ENCODE assay signal across 20 mouse cellular contexts in the genomic region with DNA sequence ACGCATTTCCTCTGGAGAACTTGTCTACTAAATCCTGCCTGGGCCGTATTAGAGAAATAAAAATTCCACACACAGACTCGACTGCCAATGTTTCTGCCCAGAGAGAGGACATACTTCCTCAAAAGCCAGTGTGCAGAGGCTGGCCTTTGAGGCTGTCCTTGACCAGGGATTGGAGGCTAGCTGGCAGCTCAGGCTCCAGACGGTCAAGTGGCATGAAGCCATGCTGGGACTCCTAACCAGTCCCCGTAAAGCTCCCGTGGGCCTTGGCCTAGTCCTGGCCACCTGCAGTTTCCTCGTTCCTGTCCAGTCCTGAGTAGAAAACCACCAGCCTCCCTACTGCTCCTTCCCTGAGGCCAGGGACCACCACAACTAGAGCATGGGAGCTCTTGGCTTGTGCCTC.
DNase-seq lines count a peak whose midpoint lies in the region; ATAC-seq and TF ChIP-seq lines count a peak whose summit lies in the region.
"Had no signal": no experiment of that assay in that cellular context is flagged by ENCODE, and none has a peak within 500 bp of the region (broad histone marks: within the 10 kb centered on the region; RNA-seq: fewer than 3 reads in every experiment).

No protein-coding gene starts in this region.

- peak overlapping the region; percentile 72; the same call in 1 of the 2 replicates for H3K27ac ChIP-seq in hindbrain, embryonic 13.5 days
- H3K27ac ChIP-seq in hindbrain, embryonic 12.5 days: no peak overlapping the region
- H3K27ac ChIP-seq in midbrain, postnatal 0 days (ENCODE audit: low read depth, low read length): peak overlapping the region; percentile 32; the same call in 1 of the 2 replicates
- no peak overlapping the region for H3K27ac ChIP-seq in midbrain, embryonic 10.5 days (replicated peaks)
- peak overlapping the region; percentile 36; the same call in 1 of the 2 replicates for H3K27ac ChIP-seq in hindbrain, embryonic 16.5 days (ENCODE audit: low read depth, low read length)
- H3K27ac ChIP-seq in forebrain, embryonic 12.5 days: no peak overlapping the region
- H3K27ac ChIP-seq: heart, embryonic 15.5 days; limb, embryonic 15.5 days; neural tube, embryonic 12.5 days had no signal

- 66% methylated on average over 7 of the region's 7 CpGs for WGBS in hindbrain, embryonic 13.5 days
- 73% methylated on average over 7 of the region's 7 CpGs for WGBS in hindbrain, embryonic 12.5 days
- 60% methylated on average over 7 of the region's 7 CpGs for WGBS in midbrain, postnatal 0 days
- 77% methylated on average over 7 of the region's 7 CpGs for WGBS in midbrain, embryonic 10.5 days
- WGBS in hindbrain, embryonic 16.5 days: 57% methylated on average over 7 of the region's 7 CpGs
- WGBS in forebrain, embryonic 12.5 days: 78% methylated on average over 7 of the region's 7 CpGs

- ATAC-seq in hindbrain, embryonic 13.5 days (ENCODE audit: low FRiP score): no peak
- ATAC-seq in hindbrain, embryonic 12.5 days (ENCODE audit: low FRiP score): no peak
- ATAC-seq in midbrain, postnatal 0 days (ENCODE audit: low FRiP score): no peak
- ATAC-seq in hindbrain, embryonic 16.5 days: no peak
- ATAC-seq in forebrain, embryonic 12.5 days (ENCODE audit: low FRiP score): no peak
- ATAC-seq: CD4-positive, CD25-positive, alpha-beta regulatory T cell, adult 4 months; forebrain, embryonic 15.5 days; liver, postnatal 0 days; midbrain, embryonic 13.5 days had no signal

- H3K27me3 ChIP-seq in hindbrain, embryonic 13.5 days: 0 out of 2 replicates have a peak, but pooled peaks cover 13% of the 10 kb centered on the region
- 0 out of 2 replicates have a peak, but pooled peaks cover 2% of the 10 kb centered on the region for H3K27me3 ChIP-seq in hindbrain, embryonic 12.5 days
- no peaks in the 10 kb centered on the region for H3K27me3 ChIP-seq in midbrain, postnatal 0 days (ENCODE audit: insufficient read depth, low read length)
- no peaks in the 10 kb centered on the region; the same call in 1 of the 2 replicates for H3K27me3 ChIP-seq in midbrain, embryonic 10.5 days (ENCODE audit: low read depth, poor library complexity, severe bottlenecking)
- no peaks in the 10 kb centered on the region for H3K27me3 ChIP-seq in hindbrain, embryonic 16.5 days (replicated peaks; ENCODE audit: control insufficient read depth, insufficient read depth, low read length)
- 0 out of 2 replicates have a peak, but pooled peaks cover 10% of the 10 kb centered on the region for H3K27me3 ChIP-seq in forebrain, embryonic 12.5 days
- H3K27me3 ChIP-seq: forebrain, embryonic 15.5 days; midbrain, embryonic 13.5 days; neural tube, embryonic 12.5 days had no signal

- intact Hi-C loops in gastrocnemius, postnatal 36 days (cut with DNase I): no loop called here

- H3K36me3 ChIP-seq in hindbrain, embryonic 13.5 days: no peaks in the 10 kb centered on the region
- H3K36me3 ChIP-seq in hindbrain, embryonic 12.5 days: no peaks in the 10 kb centered on the region
- no peaks in the 10 kb centered on the region for H3K36me3 ChIP-seq in midbrain, postnatal 0 days (ENCODE audit: insufficient read depth, low read length)
- H3K36me3 ChIP-seq in midbrain, embryonic 10.5 days: no peaks in the 10 kb centered on the region
- H3K36me3 ChIP-seq in hindbrain, embryonic 16.5 days (ENCODE audit: control insufficient read depth, insufficient read depth, low read length): no peaks in the 10 kb centered on the region
- no peaks in the 10 kb centered on the region for H3K36me3 ChIP-seq in forebrain, embryonic 12.5 days (replicated peaks)
- H3K36me3 ChIP-seq: forebrain, embryonic 15.5 days; heart, embryonic 15.5 days; limb, embryonic 15.5 days; midbrain, embryonic 13.5 days; neural tube, embryonic 12.5 days had no signal

- no peak overlapping the region for H3K4me3 ChIP-seq in hindbrain, embryonic 13.5 days
- H3K4me3 ChIP-seq in hindbrain, embryonic 12.5 days: no peak overlapping the region
- no peak overlapping the region for H3K4me3 ChIP-seq in midbrain, postnatal 0 days (ENCODE audit: low read depth, low read length)
- no peak overlapping the region for H3K4me3 ChIP-seq in midbrain, embryonic 10.5 days
- H3K4me3 ChIP-seq in hindbrain, embryonic 16.5 days (ENCODE audit: low read length): no peak overlapping the region
- no peak overlapping the region for H3K4me3 ChIP-seq in forebrain, embryonic 12.5 days (replicated peaks)
- H3K4me3 ChIP-seq: forebrain, embryonic 15.5 days; heart, embryonic 15.5 days; limb, embryonic 15.5 days; midbrain, embryonic 13.5 days; neural tube, embryonic 12.5 days had no signal

- no peak for TF ChIP-seq CTCF in midbrain, postnatal 0 days (IDR thresholded peaks at IDR 0.05)

- H3K9ac ChIP-seq in hindbrain, embryonic 13.5 days: no peak overlapping the region
- H3K9ac ChIP-seq in hindbrain, embryonic 12.5 days: no peak overlapping the region
- H3K9ac ChIP-seq in midbrain, postnatal 0 days (replicated peaks; ENCODE audit: low read length, poor library complexity, severe bottlenecking): no peak overlapping the region
- no peak overlapping the region for H3K9ac ChIP-seq in hindbrain, embryonic 16.5 days (ENCODE audit: low read depth, low read length)
- H3K9ac ChIP-seq in forebrain, embryonic 12.5 days: no peak overlapping the region
- H3K9ac ChIP-seq: forebrain, embryonic 15.5 days; heart, embryonic 15.5 days; limb, embryonic 15.5 days; liver, postnatal 0 days; midbrain, embryonic 13.5 days; neural tube, embryonic 12.5 days had no signal

- no peaks in the 10 kb centered on the region for H3K9me3 ChIP-seq in hindbrain, embryonic 13.5 days
- H3K9me3 ChIP-seq in hindbrain, embryonic 12.5 days (replicated peaks): no peaks in the 10 kb centered on the region
- H3K9me3 ChIP-seq in midbrain, postnatal 0 days (ENCODE audit: low read length): no peaks in the 10 kb centered on the region
- H3K9me3 ChIP-seq in midbrain, embryonic 10.5 days (replicated peaks): no peaks in the 10 kb centered on the region
- no peaks in the 10 kb centered on the region for H3K9me3 ChIP-seq in hindbrain, embryonic 16.5 days (ENCODE audit: control insufficient read depth, low read length)
- no peaks in the 10 kb centered on the region for H3K9me3 ChIP-seq in forebrain, embryonic 12.5 days
- H3K9me3 ChIP-seq: forebrain, embryonic 15.5 days; heart, embryonic 15.5 days; limb, embryonic 15.5 days; midbrain, embryonic 13.5 days; neural tube, embryonic 12.5 days had no signal

- no peak for DNase-seq in midbrain, postnatal 0 days (ENCODE audit: low spot score)
- DNase-seq in midbrain, embryonic 10.5 days (ENCODE audit: low spot score): no peak
- no peak for DNase-seq in gastrocnemius, postnatal 36 days
- DNase-seq: embryo, embryonic 11 days; heart, adult 11 months; kidney, adult 8-10 months; layer of hippocampus, postnatal 36 days; liver, postnatal 0 days; right cerebral cortex, postnatal 4 days; thymus, adult 18-20 months had no signal

- peaks cover 32% of the 10 kb centered on the region for H3K4me1 ChIP-seq in hindbrain, embryonic 13.5 days (replicated peaks)
- H3K4me1 ChIP-seq in hindbrain, embryonic 12.5 days: peaks cover 27% of the 10 kb centered on the region
- H3K4me1 ChIP-seq in midbrain, postnatal 0 days (ENCODE audit: insufficient read depth, low read length): peaks cover 10% of the 10 kb centered on the region
- peaks cover 20% of the 10 kb centered on the region for H3K4me1 ChIP-seq in midbrain, embryonic 10.5 days
- H3K4me1 ChIP-seq in hindbrain, embryonic 16.5 days (ENCODE audit: control insufficient read depth, insufficient read depth, low read depth, low read length): peaks cover 16% of the 10 kb centered on the region
- H3K4me1 ChIP-seq in forebrain, embryonic 12.5 days: peaks cover 9% of the 10 kb centered on the region; the same call in 1 of the 2 replicates
- H3K4me1 ChIP-seq: heart, embryonic 15.5 days had no signal

- H3K4me2 ChIP-seq in hindbrain, embryonic 13.5 days: no peak overlapping the region
- H3K4me2 ChIP-seq in hindbrain, embryonic 12.5 days (replicated peaks): no peak overlapping the region
- H3K4me2 ChIP-seq in midbrain, postnatal 0 days (ENCODE audit: low read depth, low read length, poor library complexity, severe bottlenecking): no peak overlapping the region
- no peak overlapping the region for H3K4me2 ChIP-seq in hindbrain, embryonic 16.5 days (ENCODE audit: low read length)
- H3K4me2 ChIP-seq in forebrain, embryonic 12.5 days: no peak overlapping the region
- H3K4me2 ChIP-seq: forebrain, embryonic 15.5 days; heart, embryonic 15.5 days; limb, embryonic 15.5 days; midbrain, embryonic 13.5 days; neural tube, embryonic 12.5 days had no signal

Comparison
In these comparisons a context has a peak if more than half of its experiments do, and no peak if none do; other contexts are left out.
1. H3K27ac ChIP-seq: peak in hindbrain, embryonic 13.5 days (single experiment), midbrain, postnatal 0 days (single experiment) and hindbrain, embryonic 16.5 days (single experiment); none in hindbrain, embryonic 12.5 days (single experiment), midbrain, embryonic 10.5 days (single experiment) and forebrain, embryonic 12.5 days (single experiment).